Mouse (Mus musculus): Measurements from ENCODE around the gene Txnrd2.

Gene Txnrd2

GRCm38 (mm10) chr16:18436128-18436527, 9.9 kb downstream of the Txnrd2 start:
- no peaks in the 10 kb centered on the region for H3K27me3 ChIP-seq (ENCODE audit: control insufficient read depth, insufficient read depth, low read length, poor library complexity, severe bottlenecking)
- DNase-seq (ENCODE audit: low read depth, low spot score), result no peak

GRCm38 (mm10) chr16:18443385-18443841, 17.2 kb downstream of the Txnrd2 start:
- Histone ChIP-seq H3K27me3 (ENCODE audit: control insufficient read depth, insufficient read depth, low read length, poor library complexity, severe bottlenecking) (no peaks in the 10 kb centered on the region), H3K36me3 (ENCODE audit: control insufficient read depth, insufficient read depth, low read length, poor library complexity, severe bottlenecking) (no peaks in the 10 kb centered on the region; the same call in 1 of the 2 replicates)
- peak; percentile 88 for DNase-seq (ENCODE audit: low read depth, low spot score)

More at GRCm38 (mm10) chr16:18436128-18436527, 9.9 kb downstream of the Txnrd2 start:
- H3K36me3 ChIP-seq (ENCODE audit: control insufficient read depth, insufficient read depth, low read length, poor library complexity, severe bottlenecking), result no peaks in the 10 kb centered on the region; the same call in 1 of the 2 replicates

DNA sequence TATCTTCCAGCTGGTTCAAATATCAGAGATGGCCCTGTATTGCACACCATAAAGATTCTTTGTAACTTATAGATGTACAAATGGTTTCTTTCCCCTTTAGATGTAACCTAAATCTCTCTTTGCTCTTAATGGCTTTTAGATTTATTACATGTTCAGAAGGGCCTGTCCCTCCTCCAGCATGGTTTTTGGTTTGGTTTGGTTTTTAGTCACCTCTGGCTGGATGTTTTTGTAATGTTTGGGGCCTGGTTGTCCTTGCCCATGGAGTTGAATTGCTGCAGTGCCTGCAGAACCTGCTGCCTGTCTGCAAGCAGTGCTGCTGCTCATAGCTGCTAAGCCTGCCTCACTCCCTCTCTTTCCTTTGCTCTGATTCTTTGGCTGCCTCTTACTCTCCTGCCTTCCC, 21.1 kb downstream of the Txnrd2 start:
- no peaks in the 10 kb centered on the region for H3K27me3 ChIP-seq (ENCODE audit: control insufficient read depth, insufficient read depth, low read length, poor library complexity, severe bottlenecking)
- no peak for DNase-seq (ENCODE audit: low read depth, low spot score)
- H3K36me3 ChIP-seq (ENCODE audit: control insufficient read depth, insufficient read depth, low read length, poor library complexity, severe bottlenecking), result no peaks in the 10 kb centered on the region; the same call in 1 of the 2 replicates

DNA sequence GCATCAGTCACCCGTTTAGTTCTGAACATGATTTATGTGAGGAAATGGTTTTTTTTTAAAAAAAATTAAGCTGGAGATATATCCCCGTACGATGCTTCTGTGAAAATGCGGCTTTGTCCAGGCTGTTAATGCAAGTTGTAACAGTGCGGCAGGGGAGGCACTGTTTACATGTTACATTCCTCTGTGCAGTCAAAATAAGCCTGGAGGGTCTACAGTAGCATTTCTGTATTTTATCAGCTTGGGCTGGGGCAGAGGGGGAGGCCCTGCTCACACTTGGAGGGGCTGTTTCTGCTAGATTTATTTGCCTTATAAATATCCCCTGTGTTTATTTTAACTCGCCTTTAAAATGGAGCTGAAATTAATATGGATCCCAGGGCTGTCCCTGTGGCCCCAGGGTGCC, 21.9 kb downstream of the Txnrd2 start:
- DNase-seq (ENCODE audit: low read depth, low spot score), result no peak
- Histone ChIP-seq H3K36me3 (ENCODE audit: control insufficient read depth, insufficient read depth, low read length, poor library complexity, severe bottlenecking) (no peaks in the 10 kb centered on the region; the same call in 1 of the 2 replicates), H3K27me3 (ENCODE audit: control insufficient read depth, insufficient read depth, low read length, poor library complexity, severe bottlenecking) (no peaks in the 10 kb centered on the region)

DNA sequence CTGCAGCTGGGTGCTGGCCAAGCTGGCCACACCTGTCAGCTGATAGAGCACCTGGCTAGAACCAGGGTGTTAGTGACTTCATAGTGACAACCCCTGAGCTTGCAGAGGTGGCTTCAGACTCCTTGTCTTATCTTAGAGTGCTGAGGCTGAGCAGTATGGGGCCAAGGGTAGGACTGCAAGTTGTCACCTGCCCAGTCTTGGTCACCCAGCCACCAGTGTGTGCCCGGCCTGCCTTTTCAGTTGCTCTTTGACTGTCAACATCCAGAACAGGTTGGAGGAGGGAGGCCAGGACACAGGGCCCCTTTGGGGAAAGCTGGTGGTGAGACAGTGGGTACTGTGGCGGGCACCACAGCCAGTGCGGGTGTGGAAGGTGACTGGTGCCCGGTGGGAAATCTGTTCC, 22.8 kb downstream of the Txnrd2 start:
- Histone ChIP-seq H3K36me3 (ENCODE audit: control insufficient read depth, insufficient read depth, low read length, poor library complexity, severe bottlenecking) (no peaks in the 10 kb centered on the region; the same call in 1 of the 2 replicates), H3K27me3 (ENCODE audit: control insufficient read depth, insufficient read depth, low read length, poor library complexity, severe bottlenecking) (no peaks in the 10 kb centered on the region)
- no peak for DNase-seq (ENCODE audit: low read depth, low spot score)

GRCm38 (mm10) chr16:18451486-18452181, 25.4 kb downstream of the Txnrd2 start:
- DNase-seq (ENCODE audit: low read depth, low spot score), result no peak
- Histone ChIP-seq H3K27me3 (ENCODE audit: control insufficient read depth, insufficient read depth, low read length, poor library complexity, severe bottlenecking) (no peaks in the 10 kb centered on the region), H3K36me3 (ENCODE audit: control insufficient read depth, insufficient read depth, low read length, poor library complexity, severe bottlenecking) (no peaks in the 10 kb centered on the region; the same call in 1 of the 2 replicates)

- DNase-seq (ENCODE audit: low read depth, low spot score), result no peak
- Histone ChIP-seq H3K27me3 (ENCODE audit: control insufficient read depth, insufficient read depth, low read length, poor library complexity, severe bottlenecking) (no peaks in the 10 kb centered on the region), H3K36me3 (ENCODE audit: control insufficient read depth, insufficient read depth, low read length, poor library complexity, severe bottlenecking) (no peaks in the 10 kb centered on the region; the same call in 1 of the 2 replicates)
Observed at GRCm38 (mm10) chr16:18452361-18452862, 26.2 kb downstream of the Txnrd2 start.

GRCm38 (mm10) chr16:18453846-18454245, 27.7 kb downstream of the Txnrd2 start:
- H3K27me3 ChIP-seq (ENCODE audit: control insufficient read depth, insufficient read depth, low read length, poor library complexity, severe bottlenecking), result no peaks in the 10 kb centered on the region
- DNase-seq (ENCODE audit: low read depth, low spot score), result no peak
- H3K36me3 ChIP-seq (ENCODE audit: control insufficient read depth, insufficient read depth, low read length, poor library complexity, severe bottlenecking), result peaks cover 2% of the 10 kb centered on the region; the same call in 1 of the 2 replicates

DNA sequence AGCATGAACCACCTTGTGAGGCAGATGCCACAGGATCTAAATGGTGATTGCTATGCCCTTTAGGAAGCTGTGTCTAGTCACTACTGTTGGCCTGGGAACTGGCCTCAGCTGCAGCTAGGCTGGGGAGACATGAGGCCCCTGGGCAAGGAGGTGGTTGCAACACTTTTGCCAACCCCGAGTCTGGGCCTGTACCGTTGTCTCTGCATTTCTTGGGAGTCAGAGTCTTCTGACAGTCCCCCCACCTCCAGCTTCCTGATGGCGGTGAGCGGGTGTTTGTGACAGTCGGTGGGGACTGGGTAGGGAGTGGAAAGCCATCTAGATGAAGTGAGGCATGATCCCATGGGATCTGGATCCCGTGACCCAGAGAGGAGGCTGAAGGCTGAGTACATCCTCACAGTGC, 29.2 kb downstream of the Txnrd2 start:
- H3K27me3 ChIP-seq (ENCODE audit: control insufficient read depth, insufficient read depth, low read length, poor library complexity, severe bottlenecking), result no peaks in the 10 kb centered on the region
- peaks cover 2% of the 10 kb centered on the region; the same call in 1 of the 2 replicates for H3K36me3 ChIP-seq (ENCODE audit: control insufficient read depth, insufficient read depth, low read length, poor library complexity, severe bottlenecking)
- no peak for DNase-seq (ENCODE audit: low read depth, low spot score)

GRCm38 (mm10) chr16:18458661-18459060, 32.5 kb downstream of the Txnrd2 start:
- H3K36me3 ChIP-seq (ENCODE audit: control insufficient read depth, insufficient read depth, low read length, poor library complexity, severe bottlenecking), result peaks cover 2% of the 10 kb centered on the region; the same call in 1 of the 2 replicates
- no peaks in the 10 kb centered on the region for H3K27me3 ChIP-seq (ENCODE audit: control insufficient read depth, insufficient read depth, low read length, poor library complexity, severe bottlenecking)
- DNase-seq (ENCODE audit: low read depth, low spot score), result no peak

- Histone ChIP-seq H3K36me3 (ENCODE audit: control insufficient read depth, insufficient read depth, low read length, poor library complexity, severe bottlenecking) (peaks cover 2% of the 10 kb centered on the region; the same call in 1 of the 2 replicates), H3K27me3 (ENCODE audit: control insufficient read depth, insufficient read depth, low read length, poor library complexity, severe bottlenecking) (no peaks in the 10 kb centered on the region)
- no peak for DNase-seq (ENCODE audit: low read depth, low spot score)
Observed at GRCm38 (mm10) chr16:18459335-18459954, 33.3 kb downstream of the Txnrd2 start.

DNA sequence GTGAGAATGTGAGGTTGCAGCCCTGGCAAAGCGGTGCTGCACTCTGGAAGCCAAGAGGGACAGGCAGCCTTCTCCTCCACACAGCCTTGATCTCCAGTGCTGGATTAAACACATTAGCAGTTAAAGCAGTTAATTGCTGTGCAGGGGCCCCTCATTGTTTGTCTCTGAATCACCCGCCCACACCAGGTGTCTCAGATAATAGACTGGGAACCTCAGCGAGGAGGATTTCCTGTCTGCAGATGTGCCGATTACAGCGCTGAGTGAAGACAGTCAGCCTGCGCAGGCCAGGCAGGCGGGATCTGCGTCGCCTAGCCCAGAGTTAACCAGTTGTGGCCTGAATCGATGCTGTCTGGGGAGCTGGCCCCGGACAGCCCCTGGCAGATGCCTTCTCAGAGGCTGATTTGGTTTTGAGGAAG, 33.8 kb downstream of the Txnrd2 start:
- no peaks in the 10 kb centered on the region for H3K27me3 ChIP-seq (ENCODE audit: control insufficient read depth, insufficient read depth, low read length, poor library complexity, severe bottlenecking)
- H3K36me3 ChIP-seq (ENCODE audit: control insufficient read depth, insufficient read depth, low read length, poor library complexity, severe bottlenecking), result peaks cover 2% of the 10 kb centered on the region; the same call in 1 of the 2 replicates
- peak; percentile 35 for DNase-seq (ENCODE audit: low read depth, low spot score)

DNA sequence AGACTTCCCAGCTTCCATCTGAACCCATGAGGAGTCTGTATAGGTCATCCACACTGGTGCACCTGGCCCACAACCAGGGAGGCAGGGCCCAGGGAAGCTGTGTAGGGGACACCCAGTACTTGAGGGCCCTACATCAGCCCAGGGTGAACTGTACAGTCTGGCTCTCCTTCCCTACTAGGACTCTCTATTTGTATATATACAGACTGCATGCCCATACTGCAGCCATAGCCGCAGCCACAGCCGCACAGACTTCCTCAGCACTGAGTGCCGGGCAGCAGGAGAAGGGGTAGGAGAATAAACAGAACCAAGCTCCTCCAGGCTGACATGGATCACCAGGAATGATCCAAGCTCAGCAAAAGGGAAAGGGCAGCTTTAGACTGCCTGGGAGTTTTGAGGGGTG, 34.6 kb downstream of the Txnrd2 start:
- H3K36me3 ChIP-seq (ENCODE audit: control insufficient read depth, insufficient read depth, low read length, poor library complexity, severe bottlenecking), result peaks cover 2% of the 10 kb centered on the region; the same call in 1 of the 2 replicates
- no peaks in the 10 kb centered on the region for H3K27me3 ChIP-seq (ENCODE audit: control insufficient read depth, insufficient read depth, low read length, poor library complexity, severe bottlenecking)
- no peak for DNase-seq (ENCODE audit: low read depth, low spot score)

DNA sequence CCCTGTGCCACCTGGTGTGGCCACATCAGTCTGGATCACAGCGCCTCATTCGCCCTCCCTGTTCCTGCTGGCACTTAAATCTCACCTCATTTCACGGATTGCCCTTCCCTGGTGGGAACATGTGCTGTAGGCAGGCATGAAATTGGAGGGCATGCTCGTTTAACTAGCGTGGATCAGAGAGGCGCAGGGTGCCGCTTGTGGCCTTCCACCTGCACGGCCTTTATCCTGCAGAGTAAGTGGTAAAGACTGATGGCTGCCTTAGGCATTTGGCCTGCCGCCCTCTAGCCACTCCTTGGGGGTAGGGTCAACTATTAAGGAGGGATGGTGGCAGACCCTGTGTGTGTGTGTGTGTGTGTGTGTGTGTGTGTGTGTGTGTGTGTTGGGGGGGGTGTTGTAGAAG, 35.8 kb downstream of the Txnrd2 start:
- Histone ChIP-seq H3K27me3 (ENCODE audit: control insufficient read depth, insufficient read depth, low read length, poor library complexity, severe bottlenecking) (no peaks in the 10 kb centered on the region), H3K36me3 (ENCODE audit: control insufficient read depth, insufficient read depth, low read length, poor library complexity, severe bottlenecking) (peaks cover 2% of the 10 kb centered on the region; the same call in 1 of the 2 replicates)

DNA sequence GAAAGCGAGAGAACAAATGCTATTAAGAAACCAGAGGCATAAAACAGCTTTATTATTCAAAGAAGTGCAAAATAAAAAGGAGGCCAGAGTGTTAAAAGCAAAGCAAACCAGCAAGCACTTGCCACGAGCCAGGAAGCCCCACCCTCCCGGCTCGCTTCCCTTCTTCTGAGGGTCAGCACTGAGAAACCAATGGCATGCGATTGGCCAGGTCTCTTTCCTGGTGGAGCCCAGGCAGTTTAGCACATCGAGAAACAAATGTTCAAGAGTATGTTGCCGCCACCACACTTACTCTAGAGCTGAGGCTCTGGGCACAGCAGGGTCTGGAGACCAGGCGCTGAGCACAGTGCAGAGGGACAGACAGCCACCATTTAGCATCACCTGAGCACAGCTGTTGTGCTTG, 36.4 kb downstream of the Txnrd2 start:
- Histone ChIP-seq H3K36me3 (ENCODE audit: control insufficient read depth, insufficient read depth, low read length, poor library complexity, severe bottlenecking) (peaks cover under 1% of the 10 kb centered on the region; the same call in 1 of the 2 replicates), H3K27me3 (ENCODE audit: control insufficient read depth, insufficient read depth, low read length, poor library complexity, severe bottlenecking) (no peaks in the 10 kb centered on the region)
- no peak for DNase-seq (ENCODE audit: low read depth, low spot score)

More for the DNA sequence above, 35.8 kb downstream of the Txnrd2 start:
- no peak for DNase-seq (ENCODE audit: low read depth, low spot score)
